Mouse (Mus musculus): ENCODE measurements around the gene Fbxo27. TPM values are rescaled to one million over a fixed set of nuclear protein-coding genes. Genes with fewer than 3 reads are reported as not detected.

Fbxo27 gene
- polyA plus RNA-seq, 1 experiment, result 0.01 TPM

- no peak overlapping the region for H3ac ChIP-seq (ENCODE audit: control insufficient read depth, insufficient read length, low read depth)
- H3K4me3 ChIP-seq (ENCODE audit: insufficient read depth, poor library complexity, severe bottlenecking), result no peak overlapping the region
- no peaks in the 10 kb centered on the region for H3K36me3 ChIP-seq (ENCODE audit: control insufficient read depth, insufficient read depth)
- no peaks in the 10 kb centered on the region for H3K79me2 ChIP-seq (ENCODE audit: control insufficient read depth, insufficient read depth)
- H3K27me3 ChIP-seq (ENCODE audit: control insufficient read depth, insufficient read depth, insufficient read length), result no peaks in the 10 kb centered on the region
- no peaks in the 10 kb centered on the region for H3K79me3 ChIP-seq (ENCODE audit: low read depth)
- TF ChIP-seq MYOG (IDR thresholded peaks at IDR 0.05; ENCODE audit: control insufficient read depth, extremely low read depth, insufficient read length), result no peak
- no peak for TF ChIP-seq MYOD1 (IDR thresholded peaks at IDR 0.05; ENCODE audit: control insufficient read depth, insufficient read length, low read depth)
- no peak for TF ChIP-seq CEBPB (IDR thresholded peaks at IDR 0.05; ENCODE audit: low read depth)
- TF ChIP-seq CTCF (IDR thresholded peaks at IDR 0.05; ENCODE audit: control insufficient read depth, insufficient read depth, insufficient read length), result no peak
- no peak for TF ChIP-seq MAX (IDR thresholded peaks at IDR 0.05)
- TF ChIP-seq FOSL1 (IDR thresholded peaks at IDR 0.05; ENCODE audit: insufficient read depth, low read length, poor library complexity, severe bottlenecking), result no peak
Measured at GRCm38 (mm10) chr7:28719159-28719558, 26.5 kb downstream of the Fbxo27 start.

DNA sequence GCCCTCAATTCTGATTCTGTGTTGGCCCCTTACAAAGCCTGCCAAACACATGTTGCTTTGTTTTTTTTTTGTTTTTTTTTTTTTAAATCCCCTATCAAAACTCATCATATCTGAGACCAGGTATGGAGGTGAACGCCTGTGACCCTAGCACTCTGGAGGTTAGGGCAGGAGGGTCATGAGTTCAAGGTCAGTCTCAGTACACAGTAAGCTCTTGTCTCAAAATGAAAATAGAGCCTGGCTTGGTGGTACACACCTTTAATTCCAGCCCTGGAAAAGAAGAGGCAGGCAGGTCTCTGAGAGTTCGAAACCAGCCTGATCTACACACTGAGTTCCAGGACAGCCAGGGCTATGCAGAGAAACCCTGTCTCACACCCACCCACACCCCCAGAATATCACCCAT lies 27.0 kb downstream of the Fbxo27 start:
- Histone ChIP-seq H3K79me3 (ENCODE audit: low read depth) (no peaks in the 10 kb centered on the region), H3K36me3 (ENCODE audit: control insufficient read depth, insufficient read depth) (no peaks in the 10 kb centered on the region), H3K79me2 (ENCODE audit: control insufficient read depth, insufficient read depth) (no peaks in the 10 kb centered on the region), H3K4me3 (ENCODE audit: insufficient read depth, poor library complexity, severe bottlenecking) (no peak overlapping the region), H3K27me3 (ENCODE audit: control insufficient read depth, insufficient read depth, insufficient read length) (no peaks in the 10 kb centered on the region), H3ac (ENCODE audit: control insufficient read depth, insufficient read length, low read depth) (no peak overlapping the region)
- TF ChIP-seq MAX (IDR thresholded peaks at IDR 0.05) (no peak), MYOD1 (IDR thresholded peaks at IDR 0.05; ENCODE audit: control insufficient read depth, insufficient read length, low read depth) (no peak), FOSL1 (IDR thresholded peaks at IDR 0.05; ENCODE audit: insufficient read depth, low read length, poor library complexity, severe bottlenecking) (no peak)

DNA sequence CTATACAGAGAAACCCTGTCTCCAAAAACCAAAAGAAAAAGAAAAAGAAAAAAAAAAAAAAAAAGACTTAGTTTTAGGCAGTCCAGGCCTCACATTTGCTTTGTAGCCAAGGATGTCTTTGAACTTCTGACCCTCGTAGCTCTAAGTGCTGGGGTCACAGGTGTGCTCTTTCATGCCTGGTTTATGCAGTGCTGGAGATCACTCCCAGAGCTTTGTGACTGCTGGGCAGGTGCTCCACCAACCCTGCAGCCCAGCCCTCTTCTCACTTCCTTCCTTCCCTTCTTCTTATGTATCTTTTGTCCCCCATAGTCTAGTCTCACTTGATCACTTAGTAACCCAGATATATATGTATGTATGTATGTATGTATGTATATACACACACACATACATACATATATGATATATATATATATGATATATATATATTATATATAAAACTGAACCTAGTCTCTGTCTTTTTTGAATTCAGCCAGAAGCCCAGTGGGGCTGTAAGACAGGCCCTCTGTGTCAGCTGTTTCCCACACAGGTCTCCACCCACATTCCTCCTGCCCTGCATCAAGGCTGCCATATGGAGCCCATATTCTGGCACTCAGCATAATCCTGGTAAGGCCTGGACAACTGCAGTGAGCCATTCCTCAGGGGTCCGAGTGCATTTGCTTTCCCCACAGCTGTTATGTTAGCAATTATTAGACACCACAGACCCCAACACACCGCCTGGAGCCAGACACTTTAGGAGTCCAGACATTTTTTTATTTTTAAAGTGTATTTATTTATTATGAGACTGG lies 28.3 kb downstream of the Fbxo27 start:
- peaks cover 1% of the 10 kb centered on the region for H3K36me3 ChIP-seq (ENCODE audit: control insufficient read depth, insufficient read depth)
- H3K79me2 ChIP-seq (ENCODE audit: control insufficient read depth, insufficient read depth), result no peaks in the 10 kb centered on the region
- H3ac ChIP-seq (ENCODE audit: control insufficient read depth, insufficient read length, low read depth), result no peak overlapping the region
- no peak overlapping the region for H3K4me3 ChIP-seq (ENCODE audit: insufficient read depth, poor library complexity, severe bottlenecking)
- no peaks in the 10 kb centered on the region for H3K27me3 ChIP-seq (ENCODE audit: control insufficient read depth, insufficient read depth, insufficient read length)
- no peaks in the 10 kb centered on the region for H3K79me3 ChIP-seq (ENCODE audit: low read depth)
- TF ChIP-seq MYOG (IDR thresholded peaks at IDR 0.05; ENCODE audit: control insufficient read depth, extremely low read depth, insufficient read length) (no peak), FOSL1 (IDR thresholded peaks at IDR 0.05; ENCODE audit: insufficient read depth, low read length, poor library complexity, severe bottlenecking) (no peak), MYOD1 (IDR thresholded peaks at IDR 0.05; ENCODE audit: control insufficient read depth, insufficient read length, low read depth) (peak; percentile 33)

- no peak for TF ChIP-seq CTCF (IDR thresholded peaks at IDR 0.05; ENCODE audit: control insufficient read depth, insufficient read depth, insufficient read length)
- no peak for TF ChIP-seq FOSL1 (IDR thresholded peaks at IDR 0.05; ENCODE audit: insufficient read depth, low read length, poor library complexity, severe bottlenecking)
- no peak for TF ChIP-seq MAX (IDR thresholded peaks at IDR 0.05)
- TF ChIP-seq MYOD1 (IDR thresholded peaks at IDR 0.05; ENCODE audit: control insufficient read depth, insufficient read length, low read depth), result no peak
- H3K4me3 ChIP-seq (ENCODE audit: insufficient read depth, poor library complexity, severe bottlenecking), result no peak overlapping the region
- H3K36me3 ChIP-seq (ENCODE audit: control insufficient read depth, insufficient read depth), result peaks cover 5% of the 10 kb centered on the region
- no peaks in the 10 kb centered on the region for H3K27me3 ChIP-seq (ENCODE audit: control insufficient read depth, insufficient read depth, insufficient read length)
- no peaks in the 10 kb centered on the region for H3K79me3 ChIP-seq (ENCODE audit: low read depth)
- H3K79me2 ChIP-seq (ENCODE audit: control insufficient read depth, insufficient read depth), result no peaks in the 10 kb centered on the region
- no peak overlapping the region for H3ac ChIP-seq (ENCODE audit: control insufficient read depth, insufficient read length, low read depth)
Measured at GRCm38 (mm10) chr7:28722079-28722478, 29.4 kb downstream of the Fbxo27 start.

DNA sequence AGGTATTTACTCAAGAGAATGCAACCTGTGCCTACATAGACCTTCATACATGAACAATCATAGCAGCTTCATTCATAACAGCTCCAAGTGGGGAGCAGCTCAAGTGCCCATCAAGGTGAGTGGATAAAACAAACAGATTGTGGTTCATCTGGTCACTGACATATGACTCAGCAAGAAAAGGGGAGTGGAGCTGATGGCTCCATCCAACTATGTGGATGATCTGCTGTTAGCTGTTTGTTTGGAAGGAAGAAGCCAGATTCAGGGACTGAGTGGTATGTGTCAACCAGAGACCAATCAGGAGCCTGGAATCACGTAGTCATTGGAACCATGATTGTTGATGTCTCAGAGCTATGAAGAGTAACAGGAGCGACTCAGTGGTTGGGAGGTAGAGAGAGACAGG lies 32.0 kb downstream of the Fbxo27 start:
- Histone ChIP-seq H3K27me3 (ENCODE audit: control insufficient read depth, insufficient read depth, insufficient read length) (no peaks in the 10 kb centered on the region), H3K79me3 (ENCODE audit: low read depth) (no peaks in the 10 kb centered on the region), H3K4me3 (ENCODE audit: insufficient read depth, poor library complexity, severe bottlenecking) (no peak overlapping the region), H3K79me2 (ENCODE audit: control insufficient read depth, insufficient read depth) (no peaks in the 10 kb centered on the region), H3ac (ENCODE audit: control insufficient read depth, insufficient read length, low read depth) (no peak overlapping the region), H3K36me3 (ENCODE audit: control insufficient read depth, insufficient read depth) (peaks cover 5% of the 10 kb centered on the region)
- no peak for TF ChIP-seq MYOG (IDR thresholded peaks at IDR 0.05; ENCODE audit: control insufficient read depth, extremely low read depth, insufficient read length)
- no peak for TF ChIP-seq CEBPB (IDR thresholded peaks at IDR 0.05; ENCODE audit: low read depth)
- TF ChIP-seq USF1 (IDR thresholded peaks at IDR 0.05; ENCODE audit: low read depth), result no peak
- no peak for TF ChIP-seq CTCF (IDR thresholded peaks at IDR 0.05; ENCODE audit: control insufficient read depth, insufficient read depth, insufficient read length)
- no peak for TF ChIP-seq MAX (IDR thresholded peaks at IDR 0.05)
- TF ChIP-seq MYOD1 (IDR thresholded peaks at IDR 0.05; ENCODE audit: control insufficient read depth, insufficient read length, low read depth), result no peak
- no peak for TF ChIP-seq FOSL1 (IDR thresholded peaks at IDR 0.05; ENCODE audit: insufficient read depth, low read length, poor library complexity, severe bottlenecking)

DNA sequence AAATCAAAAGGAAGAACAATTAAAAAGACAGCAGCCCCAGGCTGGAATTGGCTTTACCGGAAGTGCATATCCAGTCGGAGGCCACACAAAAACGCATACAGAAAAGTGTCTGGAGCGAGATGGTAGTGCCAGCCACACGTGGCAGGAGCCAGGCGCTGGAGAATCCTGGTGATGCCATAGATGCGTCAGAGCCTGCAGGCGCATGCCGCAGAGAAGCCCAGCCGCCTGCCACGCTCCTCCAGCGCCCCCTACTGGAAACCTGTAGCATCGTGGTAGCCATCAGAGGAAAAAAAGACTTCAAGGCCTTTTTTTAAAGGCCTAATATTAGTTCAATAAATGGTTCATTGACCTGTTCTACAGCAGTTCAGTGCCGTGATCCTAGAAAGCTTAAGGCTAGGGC lies 34.0 kb downstream of the Fbxo27 start:
- H3K36me3 ChIP-seq (ENCODE audit: control insufficient read depth, insufficient read depth), result peaks cover 5% of the 10 kb centered on the region
- no peaks in the 10 kb centered on the region for H3K79me2 ChIP-seq (ENCODE audit: control insufficient read depth, insufficient read depth)
- no peak overlapping the region for H3ac ChIP-seq (ENCODE audit: control insufficient read depth, insufficient read length, low read depth)
- no peak overlapping the region for H3K4me3 ChIP-seq (ENCODE audit: insufficient read depth, poor library complexity, severe bottlenecking)
- TF ChIP-seq MAX (IDR thresholded peaks at IDR 0.05) (peak; percentile 86), CTCF (IDR thresholded peaks at IDR 0.05; ENCODE audit: control insufficient read depth, insufficient read depth, insufficient read length) (peak; percentile 84), MYOG (IDR thresholded peaks at IDR 0.05; ENCODE audit: control insufficient read depth, extremely low read depth, insufficient read length) (no peak)
- H3K79me3 ChIP-seq (ENCODE audit: low read depth), result no peaks in the 10 kb centered on the region
- H3K27me3 ChIP-seq (ENCODE audit: control insufficient read depth, insufficient read depth, insufficient read length), result no peaks in the 10 kb centered on the region

All from C2C12 (cell line).